Comparison of ENCODE assay signal across 8 mouse cellular contexts in genomic region chr5:129583331-129583730, GRCm38 (mm10). TPM values are rescaled to one million over a fixed set of nuclear protein-coding genes. Genes with fewer than 3 reads are reported as not detected.
DNase-seq lines count a peak whose midpoint lies in the region; ATAC-seq and TF ChIP-seq lines count a peak whose summit lies in the region.

No protein-coding gene starts in this region.

- H3K36me3 ChIP-seq in neural tube, embryonic 11.5 days (ENCODE audit: control insufficient read depth, insufficient read depth, low read length) = no peaks in the 10 kb centered on the region
- H3K36me3 ChIP-seq in liver, embryonic 13.5 days = no peaks in the 10 kb centered on the region
- no peaks in the 10 kb centered on the region for H3K36me3 ChIP-seq in stomach, postnatal 0 days (ENCODE audit: control insufficient read depth, insufficient read depth, low read length)

- WGBS in neural tube, embryonic 11.5 days = 5% methylated on average over 12 of the region's 12 CpGs
- 8% methylated on average over 12 of the region's 12 CpGs for WGBS in liver, embryonic 13.5 days (ENCODE audit: insufficient replicate concordance)
- 0% methylated on average over 12 of the region's 12 CpGs for WGBS in stomach, postnatal 0 days

- no peaks in the 10 kb centered on the region for H3K9me3 ChIP-seq in neural tube, embryonic 11.5 days (ENCODE audit: control insufficient read depth, low read length)
- H3K9me3 ChIP-seq in liver, embryonic 13.5 days (replicated peaks) = no peaks in the 10 kb centered on the region
- H3K9me3 ChIP-seq in stomach, postnatal 0 days (ENCODE audit: control insufficient read depth, low read length) = no peaks in the 10 kb centered on the region

- H3K4me2 ChIP-seq in neural tube, embryonic 11.5 days (ENCODE audit: low read depth) = peak overlapping the region; percentile 100
- H3K4me2 ChIP-seq in liver, embryonic 13.5 days = peak overlapping the region; percentile 97
- H3K4me2 ChIP-seq in stomach, postnatal 0 days (replicated peaks; ENCODE audit: low read depth) = peak overlapping the region; percentile 100

- H3K4me1 ChIP-seq in neural tube, embryonic 11.5 days (ENCODE audit: control insufficient read depth, insufficient read depth, low read length) = peaks cover 8% of the 10 kb centered on the region; the same call in 1 of the 2 replicates
- peaks cover 33% of the 10 kb centered on the region for H3K4me1 ChIP-seq in liver, embryonic 13.5 days (replicated peaks)
- H3K4me1 ChIP-seq in stomach, postnatal 0 days (replicated peaks; ENCODE audit: control insufficient read depth, insufficient read depth) = no peaks in the 10 kb centered on the region

- intact Hi-C loops in gastrocnemius, adult 2 months (cut with DNase I) = loop anchor here (2.0 kb wide), 1 partner anchor 83 kb away; the partner anchor contains the start of gene Sfswap

- peaks cover 20% of the 10 kb centered on the region for H3K27me3 ChIP-seq in neural tube, embryonic 11.5 days (ENCODE audit: control insufficient read depth, insufficient read depth, low read length)
- peaks cover 81% of the 10 kb centered on the region for H3K27me3 ChIP-seq in liver, embryonic 13.5 days
- H3K27me3 ChIP-seq in stomach, postnatal 0 days (ENCODE audit: control insufficient read depth, insufficient read depth, low read length) = no peaks in the 10 kb centered on the region; the same call in 1 of the 2 replicates

- peak overlapping the region; percentile 87 for H3K4me3 ChIP-seq in gastrocnemius, adult 2 months
- H3K4me3 ChIP-seq in neural tube, embryonic 11.5 days (ENCODE audit: low read depth, low read length) = peak overlapping the region; percentile 68
- H3K4me3 ChIP-seq in liver, embryonic 13.5 days (replicated peaks) = peak overlapping the region; percentile 66
- peak overlapping the region; percentile 81 for H3K4me3 ChIP-seq in stomach, postnatal 0 days (ENCODE audit: low read depth, low read length)

- no peak for TF ChIP-seq EP300 in stomach, postnatal 0 days (optimal IDR thresholded peaks at IDR 0.05)

- H3K27ac ChIP-seq in gastrocnemius, adult 2 months = no peak overlapping the region
- no peak overlapping the region for H3K27ac ChIP-seq in neural tube, embryonic 11.5 days (ENCODE audit: low read depth, low read length)
- no peak overlapping the region for H3K27ac ChIP-seq in liver, embryonic 13.5 days
- no peak overlapping the region for H3K27ac ChIP-seq in stomach, postnatal 0 days (replicated peaks)

- peak overlapping the region; percentile 79 for H3K9ac ChIP-seq in neural tube, embryonic 11.5 days (ENCODE audit: low read length)
- peak overlapping the region; percentile 65; the same call in 1 of the 2 replicates for H3K9ac ChIP-seq in liver, embryonic 13.5 days
- peak overlapping the region; percentile 76; the same call in 1 of the 2 replicates for H3K9ac ChIP-seq in stomach, postnatal 0 days (ENCODE audit: low read length)

- no peak for ATAC-seq in neural tube, embryonic 11.5 days (ENCODE audit: insufficient read depth, low FRiP score, low TSS enrichment)
- no peak for ATAC-seq in liver, embryonic 13.5 days (ENCODE audit: low read depth)
- ATAC-seq in stomach, postnatal 0 days (ENCODE audit: low FRiP score, low TSS enrichment) = no peak

- DNase-seq in gastrocnemius, adult 2 months = no peak
- no peak for DNase-seq in gastrocnemius, postnatal 10 days
- DNase-seq in neural tube, embryonic 11.5 days (ENCODE audit: low spot score) = no peak
- no peak for DNase-seq in neural tube, embryonic 10.5 days (ENCODE audit: extremely low spot score, low spot score)
- DNase-seq in liver, embryonic 13.5 days = no peak
- no peak for DNase-seq in stomach, postnatal 0 days (ENCODE audit: low spot score)
- DNase-seq in urinary bladder, postnatal 10 days (ENCODE audit: low spot score) = no peak
- no peak for DNase-seq in c-Kit-positive CD71-positive TER-119-positive erythroid progenitor cells, embryonic 14.5 days (ENCODE audit: low spot score)

- no peak for TF ChIP-seq CTCF in gastrocnemius, adult 2 months (IDR thresholded peaks at IDR 0.05)
- no peak for TF ChIP-seq CTCF in stomach, postnatal 0 days (IDR thresholded peaks at IDR 0.05; ENCODE audit: low read depth)

RNA-seq across cellular contexts. Expression of gene Mmp17, which starts 0.6 kb away (rescaled TPM):
- total RNA-seq in gastrocnemius, adult 2 months (2021) = under 1 TPM; 0.26 to 0.39 TPM
- under 1 TPM; 0.80 to 0.95 TPM for total RNA-seq in gastrocnemius, postnatal 10 days (2021)
- 3.5 and 3.8 TPM in 2 replicates for polyA plus RNA-seq in neural tube, embryonic 11.5 days (2014; fragmentation: Nextera tagmentation; extraction: Ambion mirVana)
- 0.25 and 0.30 TPM in 2 replicates for polyA plus RNA-seq in liver, embryonic 13.5 days (2015; fragmentation: Nextera tagmentation; extraction: Ambion mirVana)
- polyA plus RNA-seq in stomach, postnatal 0 days (2015; fragmentation: Nextera tagmentation; extraction: Ambion mirVana) = 2.2 and 2.6 TPM in 2 replicates
